Mouse (Mus musculus): Measurements from ENCODE around the gene Phf20.

- TF ChIP-seq CTCF (IDR thresholded peaks at IDR 0.05; ENCODE audit: low read depth, low read length), result no peak
- no peak for TF ChIP-seq POLR2A (IDR thresholded peaks at IDR 0.05; ENCODE audit: borderline replicate concordance, low read depth, low read length)
Observed at GRCm38 (mm10) chr2:156229171-156229570, 32.9 kb downstream of the Phf20 start.

All from bone marrow macrophage, adult 2 months (primary cell).